Mouse (Mus musculus): ENCODE measurements around the gene Sae1.

The Sae1 gene

GRCm38 (mm10) chr7:16387160-16388041 lies at the start of gene Sae1:
Gene Sae1, minus strand, starts transcription at chr7:16387806.
- peak; percentile 97 for ATAC-seq (ENCODE audit: low TSS enrichment)

GRCm38 (mm10) chr7:16435088-16435487 lies 47.5 kb upstream of the Sae1 start:
- no peak for ATAC-seq (ENCODE audit: low TSS enrichment)

- ATAC-seq (ENCODE audit: low TSS enrichment): no peak
Observed at GRCm38 (mm10) chr7:16433352-16433971, 45.9 kb upstream of the Sae1 start.

DNA sequence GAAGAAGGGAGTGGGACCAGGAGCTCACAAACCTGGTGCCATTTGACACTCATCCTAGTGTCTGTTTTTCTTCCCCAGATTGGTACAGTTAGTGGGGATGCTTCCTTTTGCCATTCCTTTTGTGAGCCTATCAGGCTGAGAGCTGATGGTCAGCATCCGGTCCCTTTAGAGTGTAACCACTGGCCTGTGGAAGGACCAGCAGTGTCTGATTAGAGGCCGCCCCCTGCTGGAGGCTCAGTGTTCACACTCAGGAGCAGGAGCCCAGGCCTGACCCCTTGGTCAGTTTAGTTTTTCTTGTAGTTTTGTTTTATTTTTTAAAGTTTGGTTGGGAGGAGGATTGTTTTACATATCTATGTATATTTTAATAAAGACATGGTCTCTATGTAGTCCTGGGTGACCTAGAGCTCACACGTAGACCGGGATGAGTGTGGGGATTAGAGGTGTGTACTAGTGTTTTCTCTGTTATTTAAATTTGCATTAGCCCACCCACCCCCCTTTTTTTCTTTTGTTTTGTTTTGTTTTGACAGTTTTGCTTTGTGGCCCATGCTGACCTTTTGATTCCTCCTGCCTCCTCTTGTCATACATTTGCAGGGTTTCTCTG lies 38.6 kb upstream of the Sae1 start:
- peak; percentile 57; the same call in 1 of the 2 replicates for ATAC-seq (ENCODE audit: low TSS enrichment)

DNA sequence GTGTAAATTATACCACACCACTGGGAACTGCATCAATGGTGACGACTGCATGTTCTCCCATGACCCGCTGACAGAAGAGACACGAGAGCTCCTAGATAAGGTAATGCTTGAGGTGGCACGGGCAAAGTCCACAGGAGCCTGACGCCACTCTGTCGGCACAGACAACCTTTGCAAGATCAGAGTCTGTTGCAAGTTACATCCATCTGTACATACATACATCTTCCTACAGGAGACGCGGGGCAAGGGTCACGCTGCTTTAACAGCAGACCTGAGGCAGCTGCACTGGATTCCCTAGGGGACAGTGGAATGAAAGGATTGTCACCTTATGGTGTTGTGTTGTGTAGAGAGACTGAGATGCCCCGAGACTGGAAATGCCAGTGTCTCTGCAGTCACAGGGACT lies 38.1 kb upstream of the Sae1 start:
- ATAC-seq (ENCODE audit: low TSS enrichment): no peak

- ATAC-seq (ENCODE audit: low TSS enrichment): no peak
Observed at GRCm38 (mm10) chr7:16423731-16424130, 36.1 kb upstream of the Sae1 start.

DNA sequence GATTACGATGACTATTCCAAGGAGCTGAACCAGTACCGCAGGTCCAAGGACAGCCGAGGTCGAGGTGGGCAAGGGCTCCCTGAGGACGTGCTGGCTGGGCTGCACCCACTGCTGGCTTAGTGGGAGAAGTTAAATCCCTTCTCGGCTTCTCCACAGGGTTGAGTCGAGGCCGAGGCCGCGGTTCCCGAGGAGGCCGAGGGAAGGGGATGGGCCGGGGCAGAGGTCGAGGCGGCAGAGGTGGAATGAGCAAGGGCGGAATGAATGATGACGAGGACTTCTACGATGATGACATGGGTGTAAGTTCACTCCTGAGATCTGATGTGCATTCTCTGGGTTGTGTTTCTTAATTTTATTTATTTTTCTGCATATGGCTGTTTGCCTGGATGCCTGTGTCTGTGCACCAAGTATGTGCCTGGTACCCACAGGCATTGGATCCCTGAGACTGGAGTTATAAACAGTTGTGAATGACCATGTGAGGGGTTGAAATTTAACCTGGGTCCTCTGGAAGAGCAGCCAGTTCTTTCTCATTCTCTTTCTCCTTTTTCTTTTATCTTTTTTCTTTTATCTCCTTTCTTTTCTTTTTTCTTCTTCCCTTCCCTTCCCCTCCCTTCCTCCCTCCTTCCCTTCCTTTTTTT lies 34.7 kb upstream of the Sae1 start:
- no peak for ATAC-seq (ENCODE audit: low TSS enrichment)

GRCm38 (mm10) chr7:16420493-16421118 lies 33.0 kb upstream of the Sae1 start:
- ATAC-seq (ENCODE audit: low TSS enrichment): no peak

DNA sequence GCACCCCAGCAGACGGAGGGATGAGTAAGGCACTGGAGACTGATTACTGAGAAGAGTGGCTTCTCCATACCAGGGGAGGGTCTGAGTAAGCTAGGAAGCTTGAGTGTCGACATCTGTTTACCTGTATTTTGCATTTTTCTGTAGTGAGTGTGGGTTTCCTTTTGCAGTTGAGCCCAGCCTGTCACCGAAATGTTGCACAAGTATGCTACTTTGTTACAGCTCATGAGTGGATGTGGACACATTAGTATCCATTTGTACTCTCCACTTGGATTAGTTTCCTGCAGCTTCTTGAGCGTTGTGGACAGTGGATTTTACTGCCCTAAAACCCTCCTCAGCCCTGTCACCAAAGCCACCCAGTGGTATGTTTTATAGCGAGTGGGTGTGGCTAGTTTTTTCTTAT lies 31.1 kb upstream of the Sae1 start:
- no peak for ATAC-seq (ENCODE audit: low TSS enrichment)

GRCm38 (mm10) chr7:16417141-16417771 lies 29.6 kb upstream of the Sae1 start:
- ATAC-seq (ENCODE audit: low TSS enrichment): no peak

DNA sequence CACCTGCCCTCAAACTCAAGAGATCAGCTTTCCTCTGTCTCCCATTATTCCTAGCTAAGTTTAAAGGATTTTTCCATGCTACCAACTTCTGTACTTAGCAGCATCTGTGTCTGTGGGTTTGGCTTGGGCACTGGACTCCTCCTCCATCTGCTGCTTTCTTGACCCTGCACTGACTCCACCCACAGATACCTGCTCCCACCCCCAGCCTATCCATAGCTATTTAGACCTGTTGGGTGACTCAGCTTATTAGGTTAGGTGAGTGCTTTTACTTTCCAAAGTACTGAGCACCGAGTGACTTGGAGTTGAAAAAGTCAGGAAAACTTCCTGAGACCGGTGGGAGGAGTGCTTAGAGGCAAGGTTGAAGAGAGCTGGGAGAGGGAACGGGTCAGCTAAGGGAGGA lies 27.8 kb upstream of the Sae1 start:
- no peak for ATAC-seq (ENCODE audit: low TSS enrichment)

GRCm38 (mm10) chr7:16412930-16413329 lies 25.3 kb upstream of the Sae1 start:
- no peak for ATAC-seq (ENCODE audit: low TSS enrichment)

DNA sequence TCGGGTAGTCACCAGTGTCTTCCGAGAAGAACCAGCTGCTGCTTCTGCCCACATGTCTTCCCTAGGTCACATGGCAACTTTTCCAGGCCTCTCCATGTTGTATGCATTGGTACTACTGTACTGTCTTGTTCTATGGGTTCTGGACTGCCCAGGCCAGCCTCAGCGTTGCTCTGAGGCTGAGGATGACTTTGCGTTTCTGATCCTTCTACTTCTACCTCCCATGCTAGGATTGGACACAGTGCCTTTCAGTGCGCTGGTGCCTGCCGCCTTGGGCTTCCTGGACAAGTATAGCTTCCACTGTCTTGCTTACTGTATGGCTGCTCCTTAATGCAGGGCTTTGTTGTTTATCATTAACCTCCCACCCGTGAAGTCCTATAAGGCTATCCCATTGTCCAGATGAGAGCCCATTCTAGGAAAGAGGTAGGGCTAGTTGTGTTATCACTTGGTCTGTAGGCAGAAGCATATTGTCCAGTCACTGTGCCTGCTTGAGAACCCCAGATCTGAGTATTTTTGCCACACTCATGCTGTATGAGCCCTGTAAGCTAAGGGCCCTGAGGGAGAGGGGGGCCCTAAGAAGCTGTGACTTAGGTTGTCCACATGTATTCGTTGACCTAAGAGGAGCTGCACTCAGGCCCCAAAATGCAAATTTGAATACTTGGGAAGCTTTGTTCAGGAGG lies 24.8 kb upstream of the Sae1 start:
- no peak for ATAC-seq (ENCODE audit: low TSS enrichment)

GRCm38 (mm10) chr7:16411100-16411499 lies 23.5 kb upstream of the Sae1 start:
- no peak for ATAC-seq (ENCODE audit: low TSS enrichment)

DNA sequence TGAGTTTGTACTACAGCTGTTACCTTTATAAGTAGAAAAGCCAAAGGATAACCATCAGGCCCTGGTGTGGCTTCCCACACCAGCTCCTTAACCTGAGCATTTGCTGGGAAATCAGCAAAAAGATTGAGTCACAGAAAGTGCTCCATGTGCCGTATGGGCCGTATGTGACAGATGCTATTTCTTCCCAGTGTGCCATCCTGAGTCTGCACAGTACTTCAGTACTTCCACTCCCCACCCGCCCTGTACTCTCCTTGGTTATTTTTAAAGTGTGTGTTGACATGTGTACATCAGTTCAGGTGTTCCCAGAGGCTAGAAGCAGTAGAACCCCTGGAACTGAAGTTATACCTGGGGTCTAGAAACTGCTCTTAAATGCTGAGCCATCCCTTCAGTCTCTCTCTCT lies 19.4 kb upstream of the Sae1 start:
- no peak for ATAC-seq (ENCODE audit: low TSS enrichment)

- ATAC-seq (ENCODE audit: low TSS enrichment): peak; percentile 24
Observed at GRCm38 (mm10) chr7:16405516-16406351, 18.1 kb upstream of the Sae1 start.

DNA sequence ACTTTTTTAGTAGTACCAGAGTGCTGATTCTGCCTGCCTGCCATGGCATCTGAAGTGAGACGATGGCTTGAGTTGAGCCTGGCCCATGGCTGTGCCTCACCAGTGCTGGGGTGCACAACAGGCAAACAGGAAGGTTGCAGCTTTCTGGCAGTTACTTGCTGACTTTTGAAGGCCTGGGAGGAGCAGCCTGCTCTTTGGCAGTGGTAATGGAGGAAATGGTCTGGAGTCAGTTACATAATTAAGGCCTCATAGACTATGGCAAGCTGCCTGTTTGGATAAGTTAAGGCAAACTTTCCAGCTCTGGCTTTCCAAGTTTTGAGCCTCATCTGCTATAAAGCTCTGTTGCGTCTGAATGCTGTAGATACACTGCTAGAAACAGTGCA lies 17.5 kb upstream of the Sae1 start:
- no peak for ATAC-seq (ENCODE audit: low TSS enrichment)

GRCm38 (mm10) chr7:16404315-16405072 lies 16.9 kb upstream of the Sae1 start:
- ATAC-seq (ENCODE audit: low TSS enrichment): no peak

Data from frontal cortex, adult (tissue).